Mouse (Mus musculus): ENCODE measurements around the gene Cycs. TPM values are rescaled to one million over a fixed set of nuclear protein-coding genes. Genes with fewer than 3 reads are reported as not detected.

Gene Cycs
- polyA plus RNA-seq (2021; fragmentation: Nextera tagmentation), result 98.9 and 100 TPM in 2 replicates
- long read RNA-seq, experiment 1, transcript Cycs-202 (3 exons, 3,123 nt), result major isoform, 431 of 473 reads
- long read RNA-seq, experiment 1, transcript Cycs-201 (2 exons, 607 nt), result minor isoform, 27 of 473 reads
- long read RNA-seq, experiment 1, partial matches to known transcripts, result 0 of 473 reads
- long read RNA-seq, experiment 1, other reads (novel, unspliced or antisense), result 15 of 473 reads
- long read RNA-seq, experiment 2, transcript Cycs-202 (3 exons, 3,123 nt), result major isoform, 336 of 351 reads
- long read RNA-seq, experiment 2, transcript Cycs-201 (2 exons, 607 nt), result minor isoform, 10 of 351 reads
- long read RNA-seq, experiment 2, partial matches to known transcripts, result 0 of 351 reads
- long read RNA-seq, experiment 2, other reads (novel, unspliced or antisense), result 5 of 351 reads

DNA sequence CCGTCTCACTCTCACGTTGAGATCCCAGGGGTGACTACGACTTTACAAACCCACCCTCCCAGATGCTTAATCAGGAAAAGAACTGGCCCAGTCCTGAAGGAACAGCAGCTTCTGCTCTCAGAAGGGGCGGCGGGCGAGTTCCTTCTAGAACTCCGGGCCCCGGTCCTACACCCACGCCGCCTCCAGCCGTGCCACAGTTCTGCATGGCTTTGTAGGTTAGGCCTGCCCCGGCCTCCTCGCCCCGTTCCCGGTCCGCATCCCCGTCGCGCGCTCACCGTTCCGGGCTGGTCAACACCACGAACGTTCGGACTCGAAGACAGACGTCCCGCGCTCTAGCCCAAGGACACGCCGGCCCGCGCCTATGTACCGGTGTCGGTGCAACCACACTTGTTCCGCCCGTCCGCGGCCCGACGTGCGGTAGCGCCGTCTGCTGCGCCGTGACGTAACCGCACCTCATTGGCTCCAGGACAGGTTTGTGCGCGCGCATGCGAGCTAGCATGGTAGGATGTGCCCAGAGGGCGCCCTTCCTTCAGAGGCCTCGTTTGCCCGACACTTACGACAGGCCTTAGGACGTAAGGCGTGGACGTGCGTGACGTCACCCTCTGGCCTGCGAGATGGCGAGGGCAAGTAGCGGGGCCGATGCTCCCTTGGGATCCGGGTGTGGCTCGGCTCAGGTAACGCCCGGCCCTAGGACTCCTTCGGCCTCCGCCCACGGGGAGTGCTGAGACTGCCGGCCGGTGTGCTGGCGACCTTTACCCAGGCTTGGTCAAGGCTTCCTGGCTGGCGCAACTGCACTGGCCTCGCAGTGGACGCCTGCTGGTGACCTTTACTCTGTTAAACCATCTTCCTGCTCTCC, at the start of gene Cycs:
Cycs (minus strand) TSS at position 398 of the 856 bp plus-strand sequence.

DNA sequence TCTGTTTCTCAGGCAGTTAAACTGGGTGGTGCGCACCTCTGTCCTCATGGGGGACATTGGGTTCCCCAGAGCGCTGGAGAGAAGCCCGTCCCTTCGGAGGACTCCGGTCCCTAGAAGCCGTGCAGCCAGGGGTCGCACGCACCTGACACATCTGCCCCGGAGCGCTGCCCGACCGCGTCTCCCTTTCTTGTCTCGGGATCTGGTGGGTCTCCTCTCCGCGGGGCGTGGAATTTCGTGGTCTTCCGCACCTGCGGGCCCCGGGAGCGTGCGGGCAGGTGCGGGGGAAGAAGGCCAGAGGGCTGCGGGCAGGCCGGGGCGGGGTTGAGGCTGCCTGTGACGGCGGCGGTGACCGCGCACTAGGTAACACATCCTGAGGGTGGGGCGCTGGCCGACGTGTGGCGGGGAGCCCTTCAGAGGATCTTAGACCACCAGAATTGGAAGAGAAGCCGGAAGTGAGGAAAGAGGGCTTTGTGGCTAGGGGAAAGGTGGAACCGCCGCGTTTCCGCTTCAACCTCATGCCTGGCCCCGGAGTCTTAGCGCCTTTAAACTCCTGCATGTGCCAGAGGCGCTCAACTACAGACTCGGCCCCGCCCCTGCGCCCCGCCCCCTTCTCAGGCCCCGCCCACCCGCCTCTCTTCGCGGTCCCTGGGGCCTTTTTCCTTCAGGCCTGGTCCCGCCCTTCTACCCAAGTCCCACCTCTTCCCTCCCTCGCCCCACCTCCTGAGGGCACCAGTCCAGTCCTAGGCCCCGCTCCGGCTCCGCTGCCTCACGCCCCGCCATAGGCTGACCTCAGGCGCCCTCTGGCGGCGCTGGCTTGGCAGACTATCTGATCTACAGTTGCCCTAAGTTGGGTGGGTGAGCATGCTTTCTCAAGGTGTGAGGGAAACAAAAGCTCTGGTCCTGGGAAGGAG, 30.2 kb upstream of the Cycs start, which contains the start of gene 4921507P07Rik:
4921507P07Rik (minus strand) TSS at position 332 of the 911 bp plus-strand sequence.

Small RNA genes lying within 50 kb of the gene (microRNA-seq; reads per million reads assigned to microRNA genes)
- not detected for gene Mir6371

Other genes with a start within 250 kb of the Cycs start
- 4.0 and 4.3 TPM in 2 replicates for gene Osbpl3, start 110.3 kb downstream of the Cycs start, polyA plus RNA-seq (2021; fragmentation: Nextera tagmentation)
- gene 4921507P07Rik, start 30.1 kb upstream of the Cycs start, polyA plus RNA-seq (2021; fragmentation: Nextera tagmentation), result 0.23 and 0.41 TPM in 2 replicates
- gene Npvf, start 87.9 kb upstream of the Cycs start, polyA plus RNA-seq (2021; fragmentation: Nextera tagmentation), result not detected in 2 replicates